Mouse (Mus musculus): Measurements from ENCODE around the gene Gtdc1. TPM values are rescaled to one million over a fixed set of nuclear protein-coding genes. Genes with fewer than 3 reads are reported as not detected.
A peak's percentile ranks its signal among the peaks of the same experiment; 100 is the strongest.

The Gtdc1 gene
- polyA plus RNA-seq, 1 experiment: 5.7 TPM

DNA sequence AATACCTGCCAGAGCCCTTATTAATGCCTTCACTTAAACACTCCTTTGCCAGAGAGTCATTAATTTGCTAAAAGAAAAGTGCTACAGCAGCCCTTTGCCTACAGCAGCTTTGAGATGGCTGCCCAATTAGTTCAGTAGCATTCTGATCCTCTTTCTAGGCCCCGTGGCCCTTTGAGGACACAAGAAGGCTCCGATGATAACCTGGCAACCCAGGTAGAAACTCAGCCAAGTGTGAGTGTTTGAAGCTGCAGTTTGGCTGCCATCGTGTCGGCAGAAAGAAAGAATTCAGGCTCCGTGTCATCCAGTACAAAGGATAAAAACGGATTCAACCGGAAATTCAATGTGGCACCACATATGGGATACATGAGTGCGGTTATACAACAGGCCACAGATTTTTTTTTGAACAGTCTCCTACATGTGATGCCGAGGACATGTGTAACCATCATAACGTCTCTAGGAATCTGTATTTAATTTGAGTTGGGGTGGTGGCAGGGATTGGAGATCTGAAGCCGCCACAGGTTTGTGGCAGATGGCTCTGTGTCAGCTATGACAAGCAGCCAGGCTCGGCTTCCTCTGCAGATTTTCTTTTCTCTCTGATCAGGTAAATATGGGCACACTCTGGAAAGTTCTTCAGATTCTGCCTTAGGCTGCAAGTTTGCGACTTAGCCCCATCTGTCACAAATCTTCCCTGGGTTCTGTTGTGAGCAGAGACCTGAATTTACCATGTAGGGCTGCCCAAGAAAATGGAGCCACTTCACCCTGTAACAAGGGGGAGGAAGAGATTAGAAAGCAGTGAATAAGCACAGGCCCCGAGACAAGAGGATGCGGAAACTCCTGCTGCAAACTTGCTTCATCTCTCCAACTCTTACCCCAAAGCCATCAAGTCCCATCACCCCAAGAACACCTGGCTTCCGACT is 362.4 kb downstream of the Gtdc1 start:
- WGBS: 94% methylated on average over 16 of the region's 16 CpGs
- no peak for DNase-seq (ENCODE audit: low read depth in 1 of 2, low spot score in 2 of 2)
- no peak for TF ChIP-seq CTCF (IDR thresholded peaks at IDR 0.05; ENCODE audit: extremely low read depth, insufficient read depth, insufficient read length, insufficient replicate concordance)
- TF ChIP-seq POLR2A (IDR thresholded peaks at IDR 0.05; ENCODE audit: low read depth, low read length): no peak

DNA sequence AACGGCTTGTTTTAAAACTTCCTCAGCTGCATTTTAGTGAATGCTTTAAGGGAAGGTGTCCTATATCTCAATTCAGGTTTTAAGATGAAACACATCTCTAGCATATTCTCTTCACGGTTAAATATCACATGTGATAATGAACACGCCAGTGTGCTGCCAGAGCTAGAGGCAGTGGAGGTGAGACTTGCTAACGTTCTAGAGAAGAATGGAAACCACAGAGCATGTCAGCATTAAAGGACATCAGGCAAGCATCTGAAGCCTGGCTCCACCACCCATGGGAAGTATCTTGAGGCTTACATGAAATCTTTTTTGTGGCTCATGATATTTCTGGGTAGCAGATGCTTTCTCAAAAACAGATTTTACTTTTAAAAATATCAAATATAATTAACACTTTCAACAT is 365.7 kb downstream of the Gtdc1 start:
- DNase-seq (ENCODE audit: low read depth in 1 of 2, low spot score in 2 of 2): no peak
- H3K27me3 ChIP-seq (ENCODE audit: control insufficient read depth, insufficient read depth, low read length): no peaks in the 10 kb centered on the region
- H3K4me3 ChIP-seq (ENCODE audit: extremely low read depth, insufficient read depth, insufficient read length): no peak overlapping the region
- H3K27ac ChIP-seq (ENCODE audit: insufficient read depth, low read length): no peak overlapping the region
- TF ChIP-seq POLR2A (IDR thresholded peaks at IDR 0.05; ENCODE audit: low read depth, low read length) (no peak), CTCF (IDR thresholded peaks at IDR 0.05; ENCODE audit: extremely low read depth, insufficient read depth, insufficient read length, insufficient replicate concordance) (no peak)
- peaks cover 2% of the 10 kb centered on the region for H3K36me3 ChIP-seq (ENCODE audit: control insufficient read depth, insufficient read depth, low read length)
- no peaks in the 10 kb centered on the region; the same call in 1 of the 2 replicates for H3K4me1 ChIP-seq (ENCODE audit: control insufficient read depth, insufficient read depth, insufficient read length)
- WGBS: 84% methylated on average over 4 of the region's 4 CpGs

More for the DNA sequence above, 362.4 kb downstream of the Gtdc1 start:
- H3K4me1 ChIP-seq (ENCODE audit: control insufficient read depth, insufficient read depth, insufficient read length): no peaks in the 10 kb centered on the region
- no peaks in the 10 kb centered on the region for H3K27me3 ChIP-seq (ENCODE audit: control insufficient read depth, insufficient read depth, low read length)
- H3K27ac ChIP-seq (ENCODE audit: insufficient read depth, low read length): no peak overlapping the region
- H3K4me3 ChIP-seq (ENCODE audit: extremely low read depth, insufficient read depth, insufficient read length): no peak overlapping the region
- H3K36me3 ChIP-seq (ENCODE audit: control insufficient read depth, insufficient read depth, low read length): peaks cover 2% of the 10 kb centered on the region

DNA sequence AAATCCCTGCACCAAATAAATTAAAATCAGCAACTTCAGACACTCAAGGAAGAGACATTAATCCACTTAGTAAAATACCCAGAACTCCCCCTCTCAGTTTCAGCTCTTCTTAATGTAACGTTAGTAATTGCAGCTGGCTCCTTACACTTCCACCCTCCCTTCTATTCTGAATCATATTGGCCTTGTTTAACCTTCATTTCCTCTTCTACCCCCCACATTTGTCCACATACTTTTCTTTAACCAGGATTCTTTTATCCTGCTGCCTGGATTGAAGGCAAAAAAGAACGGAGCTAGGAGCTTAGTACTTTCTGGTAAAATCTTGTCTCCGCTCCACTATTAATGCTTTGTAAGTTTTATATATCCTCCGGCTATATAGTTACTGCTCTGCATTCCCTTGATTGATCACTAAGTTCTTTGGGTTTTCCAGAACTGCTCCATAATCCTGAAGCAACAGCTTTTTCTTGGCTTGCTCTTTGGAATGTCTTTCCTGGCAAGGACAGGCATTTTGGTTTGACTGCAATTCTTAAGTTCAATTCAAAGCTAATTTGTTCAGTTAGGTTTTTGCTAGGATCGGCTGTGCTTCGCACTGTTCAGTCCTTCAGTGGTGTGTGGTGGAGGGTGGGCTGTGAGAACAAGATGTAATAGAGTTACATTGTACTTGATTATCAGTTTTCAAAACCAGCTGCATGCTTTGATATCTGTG is 368.1 kb downstream of the Gtdc1 start:
- DNase-seq (ENCODE audit: low read depth in 1 of 2, low spot score in 2 of 2): no peak
- TF ChIP-seq CTCF (IDR thresholded peaks at IDR 0.05; ENCODE audit: extremely low read depth, insufficient read depth, insufficient read length, insufficient replicate concordance) (no peak), POLR2A (IDR thresholded peaks at IDR 0.05; ENCODE audit: low read depth, low read length) (no peak)
- Histone ChIP-seq H3K4me3 (ENCODE audit: extremely low read depth, insufficient read depth, insufficient read length) (no peak overlapping the region), H3K36me3 (ENCODE audit: control insufficient read depth, insufficient read depth, low read length) (no peaks in the 10 kb centered on the region), H3K27ac (ENCODE audit: insufficient read depth, low read length) (no peak overlapping the region), H3K4me1 (ENCODE audit: control insufficient read depth, insufficient read depth, insufficient read length) (no peaks in the 10 kb centered on the region; the same call in 1 of the 2 replicates), H3K27me3 (ENCODE audit: control insufficient read depth, insufficient read depth, low read length) (no peaks in the 10 kb centered on the region)
- 86% methylated on average over 6 of the region's 6 CpGs for WGBS

DNA sequence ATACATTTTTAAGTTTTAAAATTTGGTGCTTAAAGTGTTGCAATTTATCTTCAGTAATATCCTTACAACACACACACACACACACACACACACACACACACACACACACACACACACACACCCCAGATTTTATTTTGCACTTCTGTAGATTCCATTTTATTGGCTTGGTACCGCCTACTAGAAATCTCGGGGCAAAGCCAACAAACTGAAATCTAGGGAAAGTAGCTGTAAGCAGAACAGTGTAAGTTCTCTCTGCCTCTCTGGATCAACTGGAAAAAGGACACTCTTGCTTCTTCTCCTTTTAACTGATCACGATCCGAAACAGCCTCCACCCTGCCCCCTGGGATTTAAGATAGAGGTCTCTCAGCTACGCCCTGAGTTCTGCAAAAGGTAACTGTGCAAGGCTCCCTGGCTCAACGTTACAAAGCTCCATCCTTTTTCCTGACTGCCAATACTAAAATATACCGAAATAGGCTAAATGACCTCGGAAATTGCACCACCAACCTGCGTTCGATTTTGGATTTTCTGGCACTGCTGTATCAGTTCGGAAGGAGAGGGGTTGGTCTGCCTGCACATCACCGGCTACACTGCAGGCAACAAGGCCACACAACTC is 369.7 kb downstream of the Gtdc1 start:
- Histone ChIP-seq H3K4me1 (ENCODE audit: control insufficient read depth, insufficient read depth, insufficient read length) (no peaks in the 10 kb centered on the region; the same call in 1 of the 2 replicates), H3K36me3 (ENCODE audit: control insufficient read depth, insufficient read depth, low read length) (no peaks in the 10 kb centered on the region), H3K27me3 (ENCODE audit: control insufficient read depth, insufficient read depth, low read length) (no peaks in the 10 kb centered on the region), H3K27ac (ENCODE audit: insufficient read depth, low read length) (peak overlapping the region; percentile 17; the same call in 1 of the 2 replicates), H3K4me3 (ENCODE audit: extremely low read depth, insufficient read depth, insufficient read length) (no peak overlapping the region; the same call in 1 of the 2 replicates)
- TF ChIP-seq POLR2A (IDR thresholded peaks at IDR 0.05; ENCODE audit: low read depth, low read length) (no peak), CTCF (IDR thresholded peaks at IDR 0.05; ENCODE audit: extremely low read depth, insufficient read depth, insufficient read length, insufficient replicate concordance) (no peak)
- WGBS: 64% methylated on average over 12 of the region's 12 CpGs
- no peak for DNase-seq (ENCODE audit: low read depth in 1 of 2, low spot score in 2 of 2)

DNA sequence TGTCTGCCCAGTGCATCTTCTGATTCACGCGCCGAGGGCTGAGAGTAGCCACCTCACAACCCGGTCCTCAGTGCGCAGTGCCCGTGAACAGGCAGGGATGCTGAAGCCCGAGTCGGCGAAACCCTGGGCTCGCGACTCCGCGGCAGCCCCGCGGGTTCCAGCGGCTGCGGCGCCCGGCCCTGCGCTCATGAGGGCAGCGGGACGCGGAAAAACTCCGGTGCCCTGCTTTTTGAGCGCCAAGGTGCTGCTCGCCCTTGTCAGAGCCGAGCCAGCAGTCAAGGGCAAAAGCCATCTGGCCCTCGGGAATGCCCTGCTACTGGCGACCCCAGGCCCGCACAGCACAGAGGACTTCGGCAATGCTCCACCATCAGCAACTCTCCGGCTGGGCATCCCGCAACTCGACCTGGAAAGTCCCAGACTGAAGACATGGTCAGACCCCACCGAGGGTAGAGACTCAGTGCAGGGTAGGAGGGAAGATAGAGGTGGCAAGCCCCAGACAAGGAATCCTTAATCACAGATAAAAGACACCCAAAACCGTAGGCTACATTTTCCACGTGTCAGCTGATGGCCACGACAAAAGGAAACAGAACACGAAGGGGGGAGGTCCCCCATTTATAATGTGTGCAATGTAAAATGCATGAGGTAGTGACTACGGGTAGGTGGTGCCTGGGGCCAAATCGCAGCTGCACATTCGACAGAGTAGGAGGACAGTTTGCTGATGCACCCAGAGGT is 370.4 kb downstream of the Gtdc1 start:
- TF ChIP-seq CTCF (IDR thresholded peaks at IDR 0.05; ENCODE audit: extremely low read depth, insufficient read depth, insufficient read length, insufficient replicate concordance) (no peak), POLR2A (IDR thresholded peaks at IDR 0.05; ENCODE audit: low read depth, low read length) (no peak)
- DNase-seq (ENCODE audit: low read depth in 1 of 2, low spot score in 2 of 2): no peak
- H3K27ac ChIP-seq (ENCODE audit: insufficient read depth, low read length): peak overlapping the region; percentile 33; the same call in 1 of the 2 replicates
- H3K36me3 ChIP-seq (ENCODE audit: control insufficient read depth, insufficient read depth, low read length): no peaks in the 10 kb centered on the region
- no peaks in the 10 kb centered on the region; the same call in 1 of the 2 replicates for H3K4me1 ChIP-seq (ENCODE audit: control insufficient read depth, insufficient read depth, insufficient read length)
- H3K27me3 ChIP-seq (ENCODE audit: control insufficient read depth, insufficient read depth, low read length): no peaks in the 10 kb centered on the region
- peak overlapping the region; percentile 6; the same call in 1 of the 2 replicates for H3K4me3 ChIP-seq (ENCODE audit: extremely low read depth, insufficient read depth, insufficient read length)
- 3% methylated on average over 42 of the region's 42 CpGs for WGBS

DNA sequence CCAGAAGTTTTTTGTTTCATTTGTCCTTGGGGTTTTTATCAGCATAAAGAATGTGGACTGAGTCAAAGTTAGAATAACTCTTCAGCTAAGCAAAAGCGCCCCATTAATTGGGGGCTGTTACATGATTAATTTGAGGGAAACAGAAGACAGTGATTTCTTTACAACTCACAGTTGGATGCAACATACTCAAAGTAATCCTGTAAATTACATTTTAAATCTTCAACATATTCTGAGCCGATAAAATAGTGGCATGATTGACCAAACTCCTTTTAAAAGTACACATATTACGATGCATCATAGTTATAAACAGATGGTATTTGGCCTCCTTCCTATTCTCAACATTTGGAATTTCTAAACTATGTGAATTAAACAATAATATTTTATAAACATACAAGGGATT is 372.7 kb downstream of the Gtdc1 start:
- Histone ChIP-seq H3K4me1 (ENCODE audit: control insufficient read depth, insufficient read depth, insufficient read length) (no peaks in the 10 kb centered on the region; the same call in 1 of the 2 replicates), H3K27ac (ENCODE audit: insufficient read depth, low read length) (no peak overlapping the region), H3K4me3 (ENCODE audit: extremely low read depth, insufficient read depth, insufficient read length) (no peak overlapping the region), H3K36me3 (ENCODE audit: control insufficient read depth, insufficient read depth, low read length) (no peaks in the 10 kb centered on the region), H3K27me3 (ENCODE audit: control insufficient read depth, insufficient read depth, low read length) (no peaks in the 10 kb centered on the region)
- no peak for DNase-seq (ENCODE audit: low read depth in 1 of 2, low spot score in 2 of 2)
- TF ChIP-seq POLR2A (IDR thresholded peaks at IDR 0.05; ENCODE audit: low read depth, low read length) (no peak), CTCF (IDR thresholded peaks at IDR 0.05; ENCODE audit: extremely low read depth, insufficient read depth, insufficient read length, insufficient replicate concordance) (no peak)
- 93% methylated on average over 3 of the region's 3 CpGs for WGBS

All from spleen, adult 2 months (tissue).